Mouse (Mus musculus): ENCODE data around the gene Il2rb. TPM values are rescaled to one million over a fixed set of nuclear protein-coding genes. Genes with fewer than 3 reads are reported as not detected.

Il2rb gene
- polyA plus RNA-seq, 1 experiment from 2014 or later, result not detected

- H3K4me3 ChIP-seq, result no peak overlapping the region
- no peak overlapping the region for H3K9ac ChIP-seq
- peaks cover 10% of the 10 kb centered on the region; the same call in 1 of the 2 replicates for H3K36me3 ChIP-seq
- H3K27me3 ChIP-seq (replicated peaks), result no peaks in the 10 kb centered on the region
- no peak for ATAC-seq (ENCODE audit: insufficient number of reproducible peaks, low FRiP score)
- 53% methylated on average over 13 of the region's 13 CpGs for WGBS
- H3K27ac ChIP-seq (ENCODE audit: poor library complexity, severe bottlenecking), result no peak overlapping the region; the same call in 1 of the 2 replicates
- peaks cover 18% of the 10 kb centered on the region for H3K4me1 ChIP-seq (replicated peaks)
- H3K9me3 ChIP-seq (replicated peaks), result no peaks in the 10 kb centered on the region
- no peak overlapping the region for H3K4me2 ChIP-seq
Observed at GRCm38 (mm10) chr15:78520112-78520715, 25.1 kb upstream of the Il2rb start.

- Histone ChIP-seq H3K4me3 (no peak overlapping the region), H3K36me3 (no peaks in the 10 kb centered on the region), H3K4me2 (no peak overlapping the region), H3K27me3 (replicated peaks) (no peaks in the 10 kb centered on the region), H3K9ac (no peak overlapping the region), H3K4me1 (replicated peaks) (peaks cover 18% of the 10 kb centered on the region), H3K27ac (ENCODE audit: poor library complexity, severe bottlenecking) (no peak overlapping the region), H3K9me3 (replicated peaks) (no peaks in the 10 kb centered on the region)
- no peak for ATAC-seq (ENCODE audit: insufficient number of reproducible peaks, low FRiP score)
- 57% methylated on average over 7 of the region's 7 CpGs for WGBS
Observed at GRCm38 (mm10) chr15:78518221-78518620, 23.1 kb upstream of the Il2rb start.

DNA sequence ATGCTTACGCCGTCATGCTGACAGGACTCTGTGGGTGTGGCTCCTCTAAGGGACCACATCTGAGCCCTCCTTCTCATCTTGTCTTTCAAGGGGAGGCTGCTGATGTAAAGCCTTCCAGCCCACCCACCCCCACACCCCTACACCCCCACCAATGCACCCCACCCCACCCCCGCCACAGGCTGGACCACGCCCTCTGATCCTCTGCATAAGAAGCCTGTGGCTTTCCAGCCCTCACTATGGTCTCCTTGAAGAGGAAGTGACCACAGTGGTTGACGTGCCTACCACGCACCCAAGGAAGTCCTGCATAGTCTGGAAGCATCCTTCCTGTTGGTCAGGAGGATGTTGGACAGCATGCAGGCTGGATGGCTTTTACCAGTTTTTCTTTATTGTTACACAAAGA is 20.7 kb upstream of the Il2rb start:
- no peak overlapping the region for H3K4me2 ChIP-seq
- H3K36me3 ChIP-seq, result no peaks in the 10 kb centered on the region
- no peak overlapping the region for H3K4me3 ChIP-seq
- 77% methylated on average over 6 of the region's 6 CpGs for WGBS
- H3K27me3 ChIP-seq (replicated peaks), result no peaks in the 10 kb centered on the region
- H3K9ac ChIP-seq, result no peak overlapping the region
- H3K27ac ChIP-seq (ENCODE audit: poor library complexity, severe bottlenecking), result no peak overlapping the region
- no peaks in the 10 kb centered on the region for H3K9me3 ChIP-seq (replicated peaks)
- peaks cover 18% of the 10 kb centered on the region for H3K4me1 ChIP-seq (replicated peaks)
- no peak for ATAC-seq (ENCODE audit: insufficient number of reproducible peaks, low FRiP score)

- no peaks in the 10 kb centered on the region for H3K27me3 ChIP-seq (replicated peaks)
- ATAC-seq (ENCODE audit: insufficient number of reproducible peaks, low FRiP score), result no peak
- WGBS, result 29% methylated on average over 7 of the region's 7 CpGs
- H3K27ac ChIP-seq (ENCODE audit: poor library complexity, severe bottlenecking), result no peak overlapping the region
- H3K9me3 ChIP-seq (replicated peaks), result no peaks in the 10 kb centered on the region
- H3K36me3 ChIP-seq, result no peaks in the 10 kb centered on the region
- no peak overlapping the region for H3K4me2 ChIP-seq
- 0 out of 2 replicates have a peak overlapping the region, but pooled peaks have one; percentile 4 for H3K9ac ChIP-seq
- H3K4me3 ChIP-seq, result no peak overlapping the region
- peaks cover 15% of the 10 kb centered on the region for H3K4me1 ChIP-seq (replicated peaks)
Observed at GRCm38 (mm10) chr15:78514393-78515146, 19.5 kb upstream of the Il2rb start.

- H3K9ac ChIP-seq, result 0 out of 2 replicates have a peak overlapping the region, but pooled peaks have one; percentile 5
- H3K36me3 ChIP-seq, result no peaks in the 10 kb centered on the region
- no peak overlapping the region for H3K4me3 ChIP-seq
- no peak overlapping the region for H3K4me2 ChIP-seq
- no peaks in the 10 kb centered on the region for H3K9me3 ChIP-seq (replicated peaks)
- 81% methylated on average over 14 of the region's 14 CpGs for WGBS
- peaks cover 15% of the 10 kb centered on the region for H3K4me1 ChIP-seq (replicated peaks)
- H3K27ac ChIP-seq (ENCODE audit: poor library complexity, severe bottlenecking), result no peak overlapping the region
- ATAC-seq (ENCODE audit: insufficient number of reproducible peaks, low FRiP score), result no peak
- no peaks in the 10 kb centered on the region for H3K27me3 ChIP-seq (replicated peaks)
Observed at GRCm38 (mm10) chr15:78513019-78513418, 17.9 kb upstream of the Il2rb start.

DNA sequence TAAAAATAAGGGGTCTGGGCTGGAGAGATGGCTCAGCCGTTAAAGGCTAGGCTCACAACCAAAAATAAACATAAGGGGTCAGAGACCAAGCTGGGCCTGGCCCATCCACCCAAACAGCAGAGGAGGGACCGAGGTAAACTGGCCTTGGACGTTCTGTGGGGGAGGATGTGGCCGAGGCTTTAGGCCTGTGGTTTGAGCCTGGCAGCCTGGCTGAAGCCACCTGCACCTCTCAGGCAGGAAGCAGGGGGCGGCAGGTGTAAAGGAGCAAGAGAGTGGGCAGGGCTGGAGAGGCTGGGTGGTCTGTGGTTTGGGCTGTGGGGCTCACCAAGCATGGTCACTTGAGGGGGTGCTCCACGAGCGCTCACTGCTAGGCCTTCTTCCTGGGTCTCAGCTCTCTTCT is 16.9 kb upstream of the Il2rb start:
- Histone ChIP-seq H3K4me1 (replicated peaks) (peaks cover 12% of the 10 kb centered on the region; the same call in 1 of the 2 replicates), H3K4me2 (no peak overlapping the region), H3K27ac (ENCODE audit: poor library complexity, severe bottlenecking) (no peak overlapping the region), H3K27me3 (replicated peaks) (no peaks in the 10 kb centered on the region), H3K36me3 (no peaks in the 10 kb centered on the region), H3K4me3 (no peak overlapping the region), H3K9me3 (replicated peaks) (no peaks in the 10 kb centered on the region), H3K9ac (no peak overlapping the region)
- WGBS, result 77% methylated on average over 7 of the region's 7 CpGs
- ATAC-seq (ENCODE audit: insufficient number of reproducible peaks, low FRiP score), result no peak

GRCm38 (mm10) chr15:78510736-78511135 is 15.7 kb upstream of the Il2rb start:
- Histone ChIP-seq H3K4me2 (no peak overlapping the region), H3K36me3 (no peaks in the 10 kb centered on the region), H3K27me3 (replicated peaks) (no peaks in the 10 kb centered on the region), H3K9me3 (replicated peaks) (no peaks in the 10 kb centered on the region), H3K4me1 (replicated peaks) (peaks cover 12% of the 10 kb centered on the region; the same call in 1 of the 2 replicates), H3K4me3 (no peak overlapping the region), H3K27ac (ENCODE audit: poor library complexity, severe bottlenecking) (no peak overlapping the region), H3K9ac (no peak overlapping the region)
- WGBS, result 85% methylated on average over 6 of the region's 6 CpGs
- no peak for ATAC-seq (ENCODE audit: insufficient number of reproducible peaks, low FRiP score)

GRCm38 (mm10) chr15:78510121-78510576 is 15.1 kb upstream of the Il2rb start:
- Histone ChIP-seq H3K9me3 (replicated peaks) (peaks cover 3% of the 10 kb centered on the region; the same call in 1 of the 2 replicates), H3K4me3 (no peak overlapping the region), H3K9ac (peak overlapping the region; percentile 33; the same call in 1 of the 2 replicates), H3K4me2 (peak overlapping the region; percentile 4; the same call in 1 of the 2 replicates), H3K4me1 (replicated peaks) (peaks cover 12% of the 10 kb centered on the region; the same call in 1 of the 2 replicates), H3K36me3 (no peaks in the 10 kb centered on the region), H3K27me3 (replicated peaks) (no peaks in the 10 kb centered on the region), H3K27ac (ENCODE audit: poor library complexity, severe bottlenecking) (no peak overlapping the region; the same call in 1 of the 2 replicates)
- WGBS, result 67% methylated on average over 8 of the region's 8 CpGs
- no peak for ATAC-seq (ENCODE audit: insufficient number of reproducible peaks, low FRiP score)

- Histone ChIP-seq H3K27me3 (replicated peaks) (no peaks in the 10 kb centered on the region), H3K9ac (peak overlapping the region; percentile 33; the same call in 1 of the 2 replicates), H3K4me2 (peak overlapping the region; percentile 4; the same call in 1 of the 2 replicates), H3K36me3 (no peaks in the 10 kb centered on the region), H3K9me3 (replicated peaks) (peaks cover 10% of the 10 kb centered on the region), H3K4me3 (no peak overlapping the region), H3K4me1 (replicated peaks) (peaks cover 12% of the 10 kb centered on the region; the same call in 1 of the 2 replicates), H3K27ac (ENCODE audit: poor library complexity, severe bottlenecking) (no peak overlapping the region)
- ATAC-seq (ENCODE audit: insufficient number of reproducible peaks, low FRiP score), result no peak
- WGBS, result 43% methylated on average over 12 of the region's 12 CpGs
Observed at GRCm38 (mm10) chr15:78509297-78509899, 14.3 kb upstream of the Il2rb start.

DNA sequence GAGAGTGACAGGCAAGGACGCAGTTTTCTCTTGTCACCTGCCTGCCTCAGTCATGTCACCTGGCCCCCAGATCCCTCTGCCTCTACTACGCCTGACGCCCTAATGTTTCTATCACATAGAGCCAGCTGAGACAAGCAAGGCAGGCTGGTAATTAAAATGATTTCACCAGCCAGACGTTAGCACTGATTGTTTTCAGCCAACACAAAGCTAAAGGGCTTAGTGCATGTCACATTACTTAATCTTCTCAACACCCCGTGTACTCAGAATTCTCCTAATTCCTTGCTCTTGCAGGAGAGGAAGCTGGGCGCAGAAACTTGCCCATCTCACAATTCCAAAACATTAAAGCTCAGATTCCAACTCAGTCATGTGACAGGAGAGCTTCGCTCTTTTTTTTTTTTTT is 13.4 kb upstream of the Il2rb start:
- no peak for ATAC-seq (ENCODE audit: insufficient number of reproducible peaks, low FRiP score)
- 56% methylated on average over 7 of the region's 7 CpGs for WGBS

DNA sequence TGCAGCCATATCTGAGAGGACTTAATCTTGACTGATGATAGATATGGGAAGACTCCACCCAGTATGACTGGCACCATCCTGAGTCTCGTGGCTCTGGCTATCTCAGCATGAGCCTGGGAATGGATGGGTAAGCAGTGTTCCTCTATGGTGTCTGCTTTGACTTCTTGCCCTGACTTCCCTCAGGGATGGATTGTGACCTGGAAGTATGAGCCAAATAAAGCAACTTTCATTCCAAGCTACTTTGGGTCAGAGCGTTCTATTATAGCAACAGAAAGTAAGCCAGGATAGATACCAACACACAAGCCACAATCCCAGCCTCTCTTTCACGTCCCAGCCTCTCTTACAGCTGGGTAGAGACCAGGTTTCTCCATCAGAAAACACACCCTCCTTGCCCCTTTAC is 10.5 kb upstream of the Il2rb start:
- peaks cover 16% of the 10 kb centered on the region; the same call in 1 of the 2 replicates for H3K4me1 ChIP-seq (replicated peaks)
- peaks cover 3% of the 10 kb centered on the region; the same call in 1 of the 2 replicates for H3K27me3 ChIP-seq (replicated peaks)
- no peak overlapping the region for H3K27ac ChIP-seq (ENCODE audit: poor library complexity, severe bottlenecking)
- no peak for ATAC-seq (ENCODE audit: insufficient number of reproducible peaks, low FRiP score)
- H3K4me2 ChIP-seq, result no peak overlapping the region
- H3K36me3 ChIP-seq, result no peaks in the 10 kb centered on the region
- H3K9me3 ChIP-seq (replicated peaks), result peaks cover 13% of the 10 kb centered on the region
- no peak overlapping the region for H3K4me3 ChIP-seq
- no peak overlapping the region for H3K9ac ChIP-seq
- 69% methylated on average over 3 of the region's 3 CpGs for WGBS

More for the DNA sequence above, 13.4 kb upstream of the Il2rb start:
- no peaks in the 10 kb centered on the region for H3K36me3 ChIP-seq
- peaks cover 16% of the 10 kb centered on the region; the same call in 1 of the 2 replicates for H3K4me1 ChIP-seq (replicated peaks)
- no peak overlapping the region for H3K9ac ChIP-seq
- no peak overlapping the region for H3K4me3 ChIP-seq
- no peak overlapping the region for H3K4me2 ChIP-seq
- H3K27me3 ChIP-seq (replicated peaks), result no peaks in the 10 kb centered on the region
- no peak overlapping the region for H3K27ac ChIP-seq (ENCODE audit: poor library complexity, severe bottlenecking)
- peaks cover 13% of the 10 kb centered on the region for H3K9me3 ChIP-seq (replicated peaks)
